ENCODE assay signal across 18 mouse cellular contexts in genomic region chr2:137422656-137423055, GRCm38 (mm10).
DNase-seq lines count a peak whose midpoint lies in the region; ATAC-seq lines count a peak whose summit lies in the region.
"Had no signal": no experiment of that assay in that cellular context is flagged by ENCODE, and none has a peak within 500 bp of the region (broad histone marks: within the 10 kb centered on the region; RNA-seq: fewer than 3 reads in every experiment).

No protein-coding gene starts in this region.

- no peak overlapping the region for H3K27ac ChIP-seq in kidney, embryonic 14.5 days (ENCODE audit: low read depth, low read length)
- no peak overlapping the region for H3K27ac ChIP-seq in midbrain, embryonic 11.5 days (ENCODE audit: low read depth, low read length)
- no peak overlapping the region for H3K27ac ChIP-seq in midbrain, embryonic 10.5 days (replicated peaks)
- H3K27ac ChIP-seq: hindbrain, embryonic 13.5 days; neural tube, embryonic 13.5 days had no signal

- no peak overlapping the region for H3K4me2 ChIP-seq in kidney, embryonic 14.5 days (replicated peaks; ENCODE audit: low read depth, low read length)
- no peak overlapping the region for H3K4me2 ChIP-seq in midbrain, embryonic 11.5 days
- H3K4me2 ChIP-seq: hindbrain, embryonic 13.5 days; neural tube, embryonic 13.5 days had no signal

- H3K4me3 ChIP-seq in kidney, embryonic 14.5 days (ENCODE audit: low read length), result no peak overlapping the region
- H3K4me3 ChIP-seq in midbrain, embryonic 11.5 days (ENCODE audit: low read depth, low read length), result no peak overlapping the region
- H3K4me3 ChIP-seq in midbrain, embryonic 10.5 days, result no peak overlapping the region
- H3K4me3 ChIP-seq: hindbrain, embryonic 13.5 days; neural tube, embryonic 13.5 days had no signal

- 67% methylated on average over 3 of the region's 3 CpGs for WGBS in kidney, embryonic 14.5 days
- WGBS in midbrain, embryonic 11.5 days, result 78% methylated on average over 3 of the region's 3 CpGs
- 81% methylated on average over 3 of the region's 3 CpGs for WGBS in midbrain, embryonic 10.5 days

- no peak for ATAC-seq in kidney, embryonic 14.5 days (ENCODE audit: low FRiP score, low TSS enrichment)
- no peak for ATAC-seq in midbrain, embryonic 11.5 days (ENCODE audit: low FRiP score)
- ATAC-seq in frontal cortex, adult (ENCODE audit: low TSS enrichment), result no peak
- ATAC-seq: activated CD4-positive, CD25-positive, alpha-beta regulatory T cell, adult 4 months; CD4-positive, CD25-positive, alpha-beta regulatory T cell, adult 4 months had no signal

- no peaks in the 10 kb centered on the region for H3K9me3 ChIP-seq in kidney, embryonic 14.5 days (ENCODE audit: control insufficient read depth, low read length)
- H3K9me3 ChIP-seq in midbrain, embryonic 11.5 days (ENCODE audit: control insufficient read depth, low read length), result no peaks in the 10 kb centered on the region
- no peaks in the 10 kb centered on the region for H3K9me3 ChIP-seq in midbrain, embryonic 10.5 days (replicated peaks)
- H3K9me3 ChIP-seq: hindbrain, embryonic 13.5 days; neural tube, embryonic 13.5 days had no signal

- no peaks in the 10 kb centered on the region for H3K4me1 ChIP-seq in kidney, embryonic 14.5 days (ENCODE audit: control insufficient read depth, insufficient read depth, low read length)
- no peaks in the 10 kb centered on the region for H3K4me1 ChIP-seq in midbrain, embryonic 11.5 days (ENCODE audit: control insufficient read depth, insufficient read depth, low read length)
- no peaks in the 10 kb centered on the region for H3K4me1 ChIP-seq in midbrain, embryonic 10.5 days
- H3K4me1 ChIP-seq: hindbrain, embryonic 13.5 days; neural tube, embryonic 13.5 days had no signal

- no peaks in the 10 kb centered on the region for H3K36me3 ChIP-seq in kidney, embryonic 14.5 days (ENCODE audit: control insufficient read depth, insufficient read depth, low read length)
- H3K36me3 ChIP-seq in midbrain, embryonic 11.5 days (ENCODE audit: control insufficient read depth, insufficient read depth, low read length), result no peaks in the 10 kb centered on the region
- H3K36me3 ChIP-seq in midbrain, embryonic 10.5 days, result no peaks in the 10 kb centered on the region
- H3K36me3 ChIP-seq: hindbrain, embryonic 13.5 days; neural tube, embryonic 13.5 days had no signal

- peak; percentile 19 for DNase-seq in adrenal gland, adult 2 months
- no peak for DNase-seq in adrenal gland, postnatal 14 days
- peak; percentile 6 for DNase-seq in kidney, adult 11 months
- peak; percentile 53 for DNase-seq in midbrain, embryonic 11.5 days (ENCODE audit: low spot score, missing footprints)
- no peak for DNase-seq in midbrain, embryonic 10.5 days (ENCODE audit: low spot score)
- DNase-seq in layer of hippocampus, postnatal 36 days, result no peak
- DNase-seq: cerebellum, adult 11-12 months; cerebellum, postnatal 14 days; embryo, embryonic 11 days; gastrocnemius, postnatal 14 days; lung, postnatal 10 days; midbrain, embryonic 14.5 days had no signal

- H3K9ac ChIP-seq in kidney, embryonic 14.5 days (ENCODE audit: low read depth, low read length), result no peak overlapping the region
- H3K9ac ChIP-seq in midbrain, embryonic 11.5 days (ENCODE audit: low read length), result no peak overlapping the region
- H3K9ac ChIP-seq: hindbrain, embryonic 13.5 days; neural tube, embryonic 13.5 days had no signal

- no peaks in the 10 kb centered on the region for H3K27me3 ChIP-seq in kidney, embryonic 14.5 days (ENCODE audit: control insufficient read depth, insufficient read depth, low read length)
- H3K27me3 ChIP-seq in midbrain, embryonic 11.5 days (ENCODE audit: control insufficient read depth, insufficient read depth, low read length), result no peaks in the 10 kb centered on the region
- no peaks in the 10 kb centered on the region for H3K27me3 ChIP-seq in midbrain, embryonic 10.5 days (ENCODE audit: low read depth, poor library complexity, severe bottlenecking)
- H3K27me3 ChIP-seq: hindbrain, embryonic 13.5 days; neural tube, embryonic 13.5 days had no signal

Comparison
In these comparisons a context has a peak if more than half of its experiments do, and no peak if none do; other contexts are left out.
1. DNase-seq: peak in adrenal gland, adult 2 months (single experiment), kidney, adult 11 months (single experiment) and midbrain, embryonic 11.5 days (single experiment); none in adrenal gland, postnatal 14 days (single experiment), midbrain, embryonic 10.5 days (single experiment) and layer of hippocampus, postnatal 36 days (0 of 2).